Mouse (Mus musculus) testis, adult 2 months (tissue): ENCODE measurements at regions not wholly inside any gene's neighbourhood (a gene's known extent, or its start where the extent isn't known, plus 50 kb on each side); places are given as distances from the start of the nearest gene placed in this dataset.

Source experiments
- H3K27ac ChIP-seq: fragments of 200-500 bp; 2 replicates; pipeline ENCODE4 v1.5.1; 2012; ENCODE audit warnings: low read depth, low read length; ENCODE audit not compliant: control insufficient read depth, insufficient read depth
- H3K27me3 ChIP-seq: fragments of 200-500 bp; 2 replicates; pipeline ENCODE4 v1.6.1; 2012; ENCODE audit warnings: mild to moderate bottlenecking, low read length, moderate library complexity; ENCODE audit not compliant: control insufficient read depth, insufficient read depth
- H3K36me3 ChIP-seq: fragments of 200-500 bp; 2 replicates; pipeline ENCODE4 v1.6.1; 2012; ENCODE audit warnings: mild to moderate bottlenecking, low read length; ENCODE audit not compliant: control insufficient read depth, insufficient read depth
- H3K4me1 ChIP-seq: fragments of 200-500 bp; 2 replicates; pipeline ENCODE4 v1.6.1; 2012; ENCODE audit warnings: low read length; ENCODE audit not compliant: control insufficient read depth, insufficient read depth
- H3K4me3 ChIP-seq: fragments of 200-500 bp; 2 replicates; pipeline ENCODE4 v1.5.1; 2012; ENCODE audit warnings: low read depth, mild to moderate bottlenecking, low read length, moderate library complexity, mixed read lengths; ENCODE audit not compliant: control insufficient read depth
- CTCF ChIP-seq: fragments of 200-500 bp; IDR thresholded peaks from 2 replicates; pipeline ENCODE4 v1.5.1; 2012; ENCODE audit warnings: low read depth, mild to moderate bottlenecking, inconsistent platforms, low read length, moderate library complexity; ENCODE audit not compliant: control insufficient read depth, insufficient read depth, insufficient replicate concordance
- POLR2A ChIP-seq: fragments of 200-500 bp; IDR thresholded peaks from 2 replicates; pipeline ENCODE4 v1.6.1; 2012; ENCODE audit warnings: low read depth, mild to moderate bottlenecking, inconsistent platforms, low read length, moderate library complexity; ENCODE audit not compliant: control insufficient read depth

DNA sequence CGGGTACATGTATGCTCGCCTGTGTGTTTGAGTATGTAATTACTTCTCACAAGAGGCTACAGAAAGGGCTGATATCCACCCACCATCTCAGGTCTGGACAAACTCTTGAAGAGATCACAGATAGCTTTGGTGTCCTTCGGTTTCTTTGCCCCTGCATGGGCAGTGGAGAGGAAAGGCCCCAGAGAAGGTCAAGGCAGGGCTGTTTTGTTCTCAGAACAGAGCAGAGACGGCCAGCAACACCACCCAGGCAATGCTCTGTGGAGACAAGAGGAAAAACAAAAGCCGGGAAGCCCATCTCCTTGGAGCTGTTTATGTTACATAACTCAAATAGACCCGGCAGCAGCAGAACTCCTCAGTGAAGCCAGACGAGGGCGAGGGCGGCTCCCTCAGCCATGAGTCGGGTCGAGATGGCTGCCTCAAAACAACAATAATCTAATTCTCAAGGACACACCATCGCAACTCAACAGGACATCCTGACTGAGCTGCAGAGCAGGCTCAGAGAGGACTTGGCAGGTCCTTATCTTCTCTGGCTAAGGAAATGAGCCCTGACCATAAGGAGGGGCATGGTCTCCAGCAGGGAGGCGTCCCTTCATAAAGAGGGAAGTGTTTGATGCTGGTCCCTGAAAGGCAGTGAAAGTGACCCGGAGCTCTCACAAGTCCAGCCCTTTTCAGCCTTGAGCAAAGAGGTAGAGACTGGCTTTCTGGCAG lies 52.2 kb upstream of the Tarbp1 start:
- TF ChIP-seq CTCF (no peak), POLR2A (0 out of 2 replicates have a peak, but pooled peaks have one; percentile 33)
- Histone ChIP-seq H3K4me3 (no peak overlapping the region), H3K4me1 (peaks cover 12% of the 10 kb centered on the region), H3K27me3 (no peaks in the 10 kb centered on the region), H3K36me3 (no peaks in the 10 kb centered on the region), H3K27ac (peak overlapping the region; percentile 90)

DNA sequence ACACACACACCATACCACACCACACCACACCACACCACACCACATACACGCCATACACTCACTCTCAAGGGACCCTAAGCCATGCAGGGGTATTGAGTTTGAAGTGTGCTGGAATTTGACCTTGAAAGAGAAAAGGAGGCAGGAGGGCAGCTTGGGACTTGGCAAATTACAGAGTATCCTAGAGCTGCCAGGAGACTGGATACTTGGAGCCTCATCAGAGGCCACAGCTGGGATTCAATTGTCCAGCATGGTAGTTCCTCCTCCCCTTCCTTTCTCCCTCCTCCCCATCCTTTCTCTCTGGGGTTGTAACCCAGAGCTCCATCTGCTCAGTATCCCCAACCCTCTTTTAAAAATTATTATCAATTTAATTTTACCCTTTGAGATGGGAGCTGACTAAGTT lies 50.7 kb upstream of the Tarbp1 start:
- Histone ChIP-seq H3K27ac (peak overlapping the region; percentile 90), H3K4me3 (no peak overlapping the region), H3K27me3 (no peaks in the 10 kb centered on the region), H3K4me1 (peaks cover 12% of the 10 kb centered on the region), H3K36me3 (no peaks in the 10 kb centered on the region)
- TF ChIP-seq POLR2A, result no peak
- TF ChIP-seq CTCF, result no peak
